Mouse (Mus musculus) kidney, postnatal 4 days (tissue): Measurements from ENCODE around the gene Slco3a1.

Experiments
- DNase-seq, 2 experiments: peaks; one replicate each; pipeline ENCODE4 v3.0.0; 2021; ENCODE audit warnings: mixed read lengths in 2 of 2

Gene Slco3a1

GRCm38 (mm10) chr7:74484024-74484385, 70.6 kb downstream of the Slco3a1 start:
- DNase-seq: no peak

GRCm38 (mm10) chr7:74483294-74484023, 71.1 kb downstream of the Slco3a1 start:
- no peak for DNase-seq

DNA sequence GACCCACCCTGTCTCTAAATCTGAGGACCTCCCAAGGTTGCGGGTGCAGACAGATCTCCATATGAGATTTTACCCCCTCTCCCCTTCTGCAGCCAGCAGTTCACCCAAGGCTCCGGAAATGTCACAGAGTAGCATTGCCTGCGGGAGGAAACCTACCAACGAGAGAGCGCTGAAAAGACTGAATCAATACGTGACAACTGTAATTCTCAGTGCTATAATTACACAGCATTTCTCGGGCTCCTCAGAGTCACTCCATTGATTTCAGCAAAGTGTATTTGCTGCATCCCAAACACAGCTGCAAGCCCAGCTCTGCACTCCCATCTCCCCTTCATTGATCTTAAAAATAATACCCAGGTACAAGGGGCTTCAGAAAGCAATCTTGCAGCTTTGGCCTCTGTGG, 82.8 kb downstream of the Slco3a1 start:
- no peak for DNase-seq

DNA sequence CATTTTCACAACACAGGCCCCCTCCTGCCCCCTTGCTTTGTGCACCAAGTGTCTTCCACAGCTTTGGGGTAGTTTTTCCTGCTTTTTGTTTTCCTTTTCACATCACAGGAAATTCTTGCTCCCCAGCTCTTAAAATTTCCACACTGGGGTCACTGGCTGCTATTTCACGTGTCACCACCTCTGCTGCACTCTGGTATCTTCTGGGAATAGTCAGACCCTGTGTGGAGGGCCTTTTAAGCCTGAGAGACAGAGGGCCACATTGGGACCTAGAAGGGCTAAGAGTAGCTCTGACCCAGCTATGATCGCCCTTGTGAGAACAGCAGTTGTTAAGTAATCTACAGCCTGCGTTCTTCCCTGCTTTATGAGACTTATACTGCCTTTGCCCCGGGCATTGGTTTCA, 87.7 kb downstream of the Slco3a1 start:
- no peak for DNase-seq

DNA sequence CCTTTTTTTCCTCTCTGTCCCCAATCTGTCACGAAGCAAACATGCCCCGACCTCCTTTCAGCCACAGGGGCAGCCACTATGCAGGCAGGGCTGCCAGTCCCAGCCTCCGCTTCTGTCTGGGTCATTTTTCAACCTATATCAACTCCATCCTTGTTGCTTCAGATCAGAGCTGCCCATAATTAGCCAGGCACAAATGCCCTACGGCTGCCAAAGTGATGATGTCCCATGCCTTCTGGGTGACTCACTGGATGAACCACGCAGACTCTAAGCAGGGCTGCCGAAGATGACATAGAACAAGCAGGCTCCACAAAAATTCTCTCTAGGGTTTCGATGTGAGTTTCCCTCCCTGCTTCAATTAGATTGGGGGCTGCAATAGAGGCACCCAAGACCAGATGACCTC, 89.9 kb downstream of the Slco3a1 start:
- no peak for DNase-seq

DNA sequence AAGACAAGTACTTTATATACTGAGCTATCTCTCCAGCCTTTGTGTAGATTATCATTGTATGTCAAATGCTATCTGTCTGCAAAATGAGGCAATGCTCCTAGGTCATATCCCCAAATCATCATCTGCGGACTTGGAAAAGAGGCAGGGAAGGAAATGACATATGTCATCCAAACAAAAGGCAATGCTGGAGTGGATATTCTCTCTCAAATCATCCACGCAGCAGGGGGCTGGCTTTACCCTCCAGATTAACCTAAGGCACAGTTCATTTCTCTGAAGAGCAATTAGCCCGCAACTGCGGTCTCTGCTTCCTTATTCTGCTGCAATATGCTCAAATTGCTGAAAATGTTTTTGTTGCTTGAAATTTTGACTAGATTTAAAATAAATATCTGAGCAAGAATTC, 92.1 kb downstream of the Slco3a1 start:
- DNase-seq: no peak

DNA sequence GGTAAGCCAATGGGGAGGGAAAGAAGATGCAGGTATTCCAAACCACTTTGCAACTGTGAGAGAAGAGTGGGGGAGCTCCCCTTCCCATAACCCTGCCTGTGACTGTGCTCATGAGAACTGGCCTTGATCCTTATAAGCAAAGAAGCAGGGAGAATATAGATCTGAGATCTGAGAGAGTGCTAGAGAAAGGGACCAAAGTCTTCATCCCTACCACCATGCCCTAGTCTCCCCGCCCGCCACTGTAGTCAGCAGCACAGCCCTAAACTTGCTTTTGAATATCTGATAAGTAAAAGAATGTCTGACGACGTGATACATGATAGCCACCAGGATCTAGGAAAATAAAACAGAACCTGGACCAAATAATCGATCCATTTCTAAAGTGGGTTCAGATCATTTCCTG, 92.8 kb downstream of the Slco3a1 start:
- DNase-seq: no peak

DNA sequence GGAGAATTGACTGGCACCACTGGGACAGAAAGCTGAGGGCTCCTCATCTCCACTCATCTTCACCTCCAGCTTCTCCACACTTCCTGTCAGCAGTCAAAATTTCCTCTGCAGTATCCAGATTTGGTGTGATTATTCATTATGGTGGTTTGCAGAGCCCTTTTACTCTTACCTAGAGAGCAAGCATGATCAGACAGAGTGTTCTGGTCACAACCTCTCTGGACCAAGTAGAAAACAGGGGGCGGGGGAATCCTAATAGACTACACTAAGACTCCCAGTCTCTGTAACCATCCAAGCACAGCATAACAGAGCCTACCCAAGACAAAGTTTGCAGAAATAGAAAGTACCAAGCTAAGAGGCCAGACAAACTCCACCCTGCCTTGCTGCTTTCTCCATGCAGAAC, 93.4 kb downstream of the Slco3a1 start:
- DNase-seq: no peak

GRCm38 (mm10) chr7:74459812-74460211, 94.8 kb downstream of the Slco3a1 start:
- DNase-seq: no peak

DNA sequence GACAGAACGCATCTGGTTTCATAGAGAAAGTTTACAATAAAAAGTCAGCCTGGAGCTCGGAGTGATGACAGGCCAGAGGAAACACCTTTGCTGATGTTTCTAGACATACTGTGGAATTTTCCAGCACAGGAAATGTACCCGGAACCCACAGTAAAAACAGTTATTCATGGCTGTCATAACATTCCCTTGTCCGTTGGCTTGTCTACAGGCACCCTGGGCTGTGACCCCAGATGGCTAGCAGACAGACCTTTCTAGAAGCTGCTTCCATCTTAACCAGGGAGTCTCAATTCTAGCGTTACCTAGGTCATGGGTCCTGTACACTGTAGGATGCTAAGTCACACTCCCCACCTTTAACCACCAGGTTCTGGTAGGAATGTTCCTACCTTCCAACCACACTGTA, 95.3 kb downstream of the Slco3a1 start:
- no peak for DNase-seq

GRCm38 (mm10) chr7:74458475-74459221, 95.9 kb downstream of the Slco3a1 start:
- peak; percentile 28 to 42 for DNase-seq

DNA sequence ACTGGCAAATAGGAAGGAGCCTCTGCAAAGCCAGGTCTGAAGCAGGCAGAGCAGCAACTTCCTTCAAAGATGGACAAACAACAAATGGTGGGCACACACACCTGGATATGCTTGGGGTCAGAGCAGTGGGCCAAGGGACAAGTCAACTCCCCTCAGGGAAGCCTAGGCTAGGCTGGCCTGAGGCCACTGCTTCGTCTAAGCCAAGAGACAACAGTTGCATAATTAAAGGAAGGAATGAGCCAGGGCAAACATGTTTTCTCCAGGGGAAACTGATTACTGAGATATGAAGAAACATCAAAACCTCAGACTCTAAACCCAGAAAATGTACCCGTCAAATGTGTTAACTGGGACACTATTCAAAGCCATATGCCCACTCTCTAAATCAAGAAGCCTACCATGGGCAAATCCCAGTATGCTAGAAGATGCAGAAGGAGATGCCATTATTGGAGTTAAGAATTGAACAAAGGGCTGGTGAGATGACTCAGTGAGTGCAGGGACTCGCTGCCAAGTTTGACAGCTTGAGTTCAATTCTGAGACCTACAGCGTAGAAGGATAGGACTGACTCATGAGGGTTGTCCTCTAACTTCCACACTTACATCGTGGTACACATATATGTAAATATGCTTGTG, 97.1 kb downstream of the Slco3a1 start:
- no peak for DNase-seq

- DNase-seq: no peak
Measured at GRCm38 (mm10) chr7:74456781-74457180, 97.8 kb downstream of the Slco3a1 start.

- no peak for DNase-seq
Measured at GRCm38 (mm10) chr7:74451047-74451446, 103.5 kb downstream of the Slco3a1 start.

GRCm38 (mm10) chr7:74449802-74450201, 104.8 kb downstream of the Slco3a1 start:
- no peak for DNase-seq

DNA sequence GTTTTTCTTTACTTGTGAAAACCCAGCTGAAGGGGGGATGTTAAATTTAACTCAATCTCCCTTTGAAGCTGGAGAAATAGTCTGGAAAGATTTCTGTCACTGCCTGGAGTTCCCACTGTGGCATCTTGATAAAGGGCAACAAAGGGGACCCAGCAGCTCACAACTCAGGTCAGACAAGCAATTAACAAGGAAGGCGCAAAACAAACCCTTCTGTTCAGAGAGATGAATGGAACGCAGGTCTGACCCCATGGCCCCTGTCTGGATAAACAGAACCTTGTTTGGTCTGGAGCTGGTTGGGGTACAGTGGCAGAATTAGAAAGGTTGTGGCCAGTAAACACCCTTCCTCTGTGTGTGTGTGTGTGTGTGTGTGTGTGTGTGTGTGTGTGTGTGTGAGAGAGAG, 106.8 kb downstream of the Slco3a1 start:
- DNase-seq: no peak

DNA sequence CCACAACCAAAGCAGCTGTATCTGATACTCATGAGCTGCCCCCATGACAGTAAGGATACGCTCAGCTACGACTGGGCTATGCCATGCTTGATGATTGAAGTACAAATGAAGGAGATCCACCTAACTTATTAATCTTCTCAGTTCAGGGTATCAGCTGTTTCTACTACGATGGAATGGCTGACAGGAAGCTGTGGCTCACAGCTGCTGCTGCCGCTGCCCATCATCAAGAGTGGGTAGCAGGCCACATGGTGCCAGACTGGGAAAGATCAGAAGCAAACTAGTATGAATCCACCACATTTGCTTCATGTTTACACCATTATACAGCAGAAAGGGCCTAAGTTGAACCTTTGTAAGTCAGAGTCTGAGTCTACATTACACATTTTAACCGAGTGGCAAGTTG, 109.4 kb downstream of the Slco3a1 start:
- DNase-seq: no peak

GRCm38 (mm10) chr7:74442380-74442779, 112.2 kb downstream of the Slco3a1 start:
- DNase-seq: no peak

- DNase-seq: no peak
Measured at GRCm38 (mm10) chr7:74437534-74437933, 117.0 kb downstream of the Slco3a1 start.

- DNase-seq: no peak
Measured at GRCm38 (mm10) chr7:74436642-74437041, 117.9 kb downstream of the Slco3a1 start.

- peak; percentile 76 to 82 for DNase-seq
Measured at GRCm38 (mm10) chr7:74432950-74433349, 121.6 kb downstream of the Slco3a1 start.

DNA sequence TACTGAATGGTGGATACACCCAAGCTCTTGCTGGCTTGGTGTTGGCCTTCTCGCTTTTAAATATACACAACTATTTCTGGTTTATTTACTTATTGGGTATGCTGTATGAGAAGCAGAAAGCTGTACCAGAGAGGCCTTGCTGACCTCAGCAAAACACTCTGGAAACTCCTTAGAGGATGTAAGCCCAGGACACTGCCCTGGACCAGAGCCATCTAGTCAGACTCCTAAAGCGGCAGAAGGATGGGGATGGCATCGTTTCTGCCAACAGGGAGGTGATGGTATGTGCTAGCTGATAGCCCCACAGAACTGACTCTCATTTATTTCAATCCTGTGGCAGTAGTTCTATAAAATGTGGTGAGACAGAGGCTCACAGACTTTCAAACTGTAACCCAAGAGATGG, 125.3 kb downstream of the Slco3a1 start:
- no peak for DNase-seq

GRCm38 (mm10) chr7:74427135-74427534, 127.4 kb downstream of the Slco3a1 start:
- DNase-seq: no peak

GRCm38 (mm10) chr7:74425941-74426340, 128.6 kb downstream of the Slco3a1 start:
- no peak for DNase-seq
